Mouse (Mus musculus) ES-E14 (cell line): ENCODE measurements around the gene Zfp821.

ENCODE experiments used
- CHD2 ChIP-seq: IDR thresholded peaks from 2 replicates; pipeline ENCODE4 v1.6.1; 2014; ENCODE audit warnings: mild to moderate bottlenecking, low read depth, low read length, inconsistent platforms
- HCFC1 ChIP-seq: IDR thresholded peaks from 2 replicates; pipeline ENCODE4 v1.6.1; 2012; ENCODE audit warnings: low read length, inconsistent platforms, borderline replicate concordance; ENCODE audit not compliant: insufficient read depth
- MAFK ChIP-seq: IDR thresholded peaks from 2 replicates; pipeline ENCODE4 v1.6.1; 2014; ENCODE audit warnings: mild to moderate bottlenecking, low read depth, low read length, inconsistent platforms; ENCODE audit not compliant: insufficient read depth
- ZC3H11A ChIP-seq: IDR thresholded peaks from 2 replicates; pipeline ENCODE4 v1.6.1; 2012; ENCODE audit warnings: low read depth, mild to moderate bottlenecking, inconsistent platforms, low read length, borderline replicate concordance

- TF ChIP-seq HCFC1 = no peak
- TF ChIP-seq CHD2 = no peak
- TF ChIP-seq ZC3H11A = no peak
- no peak for TF ChIP-seq MAFK
These were observed 49.4 kb downstream of the Zfp821 start for GRCm38 (mm10) chr8:109754696-109755095.
